In the genomic region with DNA sequence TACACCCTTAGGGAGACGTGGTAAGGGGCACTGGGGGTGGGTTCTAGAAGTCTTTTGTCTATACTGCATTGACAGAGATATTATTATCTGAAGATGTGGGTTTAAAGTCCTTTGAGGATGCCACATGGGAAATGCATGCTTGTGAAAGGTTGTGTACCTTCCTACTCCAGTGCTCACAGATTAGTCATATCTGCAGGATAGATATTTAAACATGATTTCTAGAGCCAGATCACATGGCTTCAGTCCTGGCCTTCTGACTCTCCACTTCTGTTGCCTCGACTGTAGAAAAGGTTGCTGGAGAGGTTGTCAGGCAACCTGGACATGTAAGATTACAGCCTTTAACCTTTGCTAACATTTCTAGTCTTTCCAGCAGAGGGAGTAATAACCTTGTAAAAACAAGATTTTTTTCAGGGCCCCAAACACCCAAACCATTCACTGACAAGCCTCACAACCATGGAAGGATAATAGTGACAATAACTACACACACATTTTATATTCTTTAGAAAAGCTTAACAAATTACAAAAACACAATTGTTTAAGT, we compare ENCODE assay signal across 21 mouse cellular contexts.
DNase-seq lines count a peak whose midpoint lies in the region; ATAC-seq lines count a peak whose summit lies in the region.
"Had no signal": no experiment of that assay in that cellular context is flagged by ENCODE, and none has a peak within 500 bp of the region (broad histone marks: within the 10 kb centered on the region; RNA-seq: fewer than 3 reads in every experiment).

No protein-coding gene starts in this region.

- no peaks in the 10 kb centered on the region for H3K4me1 ChIP-seq in kidney, embryonic 15.5 days
- no peaks in the 10 kb centered on the region for H3K4me1 ChIP-seq in intestine, embryonic 16.5 days (ENCODE audit: control insufficient read depth, insufficient read depth, low read length)
- no peaks in the 10 kb centered on the region for H3K4me1 ChIP-seq in heart, embryonic 10.5 days
- H3K4me1 ChIP-seq: hindbrain, embryonic 12.5 days; limb, embryonic 15.5 days; megakaryocyte, embryonic 14.5 days had no signal

- no peaks in the 10 kb centered on the region for H3K36me3 ChIP-seq in kidney, embryonic 15.5 days
- H3K36me3 ChIP-seq in intestine, embryonic 16.5 days (ENCODE audit: control insufficient read depth, insufficient read depth, low read length), result no peaks in the 10 kb centered on the region
- H3K36me3 ChIP-seq in heart, embryonic 10.5 days, result no peaks in the 10 kb centered on the region
- H3K36me3 ChIP-seq: hindbrain, embryonic 12.5 days; limb, embryonic 15.5 days; midbrain, embryonic 15.5 days had no signal

- no peak for ATAC-seq in kidney, embryonic 15.5 days (replicated peaks; ENCODE audit: low FRiP score)
- ATAC-seq in intestine, embryonic 16.5 days, result peak; percentile 62
- ATAC-seq: forebrain, embryonic 14.5 days; liver, postnatal 0 days; midbrain, embryonic 15.5 days had no signal

- peak; percentile 2 for DNase-seq in kidney, adult 9 months
- DNase-seq in thymus, postnatal 0 days (ENCODE audit: low spot score), result peak; percentile 33
- no peak for DNase-seq in thymus, adult 18-20 months
- DNase-seq in heart, embryonic 10.5 days (ENCODE audit: low spot score), result no peak
- no peak for DNase-seq in neural tube, embryonic 10.5 days (ENCODE audit: extremely low spot score, low spot score)
- DNase-seq: adrenal gland, adult 2 months; cerebellum, adult 2 months; gastrocnemius, postnatal 36 days; heart, postnatal 10 days; kidney, adult 2 months; kidney, postnatal 36 days; liver, postnatal 0 days; retina, postnatal 1 day had no signal

- no peak overlapping the region for H3K9ac ChIP-seq in kidney, embryonic 15.5 days
- no peak overlapping the region for H3K9ac ChIP-seq in intestine, embryonic 16.5 days (ENCODE audit: low read depth, low read length)
- H3K9ac ChIP-seq: hindbrain, embryonic 12.5 days; limb, embryonic 15.5 days; liver, postnatal 0 days; midbrain, embryonic 15.5 days had no signal

- WGBS in kidney, embryonic 15.5 days, result 60% methylated on average over 2 of the region's 2 CpGs
- WGBS in intestine, embryonic 16.5 days, result 42% methylated on average over 2 of the region's 2 CpGs
- WGBS in heart, embryonic 10.5 days, result 53% methylated on average over 2 of the region's 2 CpGs

- no peak overlapping the region for H3K27ac ChIP-seq in kidney, embryonic 15.5 days
- no peak overlapping the region for H3K27ac ChIP-seq in intestine, embryonic 16.5 days (ENCODE audit: low read length)
- no peak overlapping the region for H3K27ac ChIP-seq in heart, embryonic 10.5 days
- H3K27ac ChIP-seq: hindbrain, embryonic 12.5 days; limb, embryonic 15.5 days; midbrain, embryonic 15.5 days had no signal

- H3K27me3 ChIP-seq in kidney, embryonic 15.5 days, result no peaks in the 10 kb centered on the region
- H3K27me3 ChIP-seq in intestine, embryonic 16.5 days (replicated peaks; ENCODE audit: control insufficient read depth, insufficient read depth, low read length), result no peaks in the 10 kb centered on the region
- H3K27me3 ChIP-seq in heart, embryonic 10.5 days (ENCODE audit: insufficient read depth, poor library complexity, severe bottlenecking), result no peaks in the 10 kb centered on the region
- H3K27me3 ChIP-seq: hindbrain, embryonic 12.5 days; limb, embryonic 15.5 days; megakaryocyte, embryonic 14.5 days; midbrain, embryonic 15.5 days had no signal

- no peak overlapping the region for H3K4me3 ChIP-seq in kidney, embryonic 15.5 days (replicated peaks)
- H3K4me3 ChIP-seq in intestine, embryonic 16.5 days (ENCODE audit: low read length), result no peak overlapping the region
- H3K4me3 ChIP-seq in heart, embryonic 10.5 days, result no peak overlapping the region
- H3K4me3 ChIP-seq: hindbrain, embryonic 12.5 days; limb, embryonic 15.5 days; megakaryocyte, embryonic 14.5 days; midbrain, embryonic 15.5 days had no signal

- H3K4me2 ChIP-seq in kidney, embryonic 15.5 days, result no peak overlapping the region
- no peak overlapping the region for H3K4me2 ChIP-seq in intestine, embryonic 16.5 days (ENCODE audit: low read depth, low read length)
- H3K4me2 ChIP-seq: heart, embryonic 11.5 days; hindbrain, embryonic 12.5 days; limb, embryonic 15.5 days; midbrain, embryonic 15.5 days had no signal

- no peaks in the 10 kb centered on the region for H3K9me3 ChIP-seq in kidney, embryonic 15.5 days (replicated peaks)
- no peaks in the 10 kb centered on the region for H3K9me3 ChIP-seq in intestine, embryonic 16.5 days (ENCODE audit: control insufficient read depth, low read length)
- no peaks in the 10 kb centered on the region for H3K9me3 ChIP-seq in heart, embryonic 10.5 days
- H3K9me3 ChIP-seq: hindbrain, embryonic 12.5 days; limb, embryonic 15.5 days; megakaryocyte, embryonic 14.5 days; midbrain, embryonic 15.5 days had no signal

Comparison
In these comparisons a context has a peak if more than half of its experiments do, and no peak if none do; other contexts are left out.
1. DNase-seq: peak in kidney, adult 9 months (single experiment) and thymus, postnatal 0 days (single experiment); none in thymus, adult 18-20 months (0 of 2), heart, embryonic 10.5 days (single experiment) and neural tube, embryonic 10.5 days (single experiment).